Mouse (Mus musculus): ENCODE results near the gene Anp32e. TPM values are rescaled to one million over a fixed set of nuclear protein-coding genes. Genes with fewer than 3 reads are reported as not detected.
A peak's percentile ranks its signal among the peaks of the same experiment; 100 is the strongest.
"Not testable (repeated sequence)": the region's sequence is repeated elsewhere in the genome, so short reads cannot be mapped to it uniquely, and the experiment has no call there.

The Anp32e gene
- polyA plus RNA-seq, 1 experiment from 2014 or later = 164 TPM

DNA sequence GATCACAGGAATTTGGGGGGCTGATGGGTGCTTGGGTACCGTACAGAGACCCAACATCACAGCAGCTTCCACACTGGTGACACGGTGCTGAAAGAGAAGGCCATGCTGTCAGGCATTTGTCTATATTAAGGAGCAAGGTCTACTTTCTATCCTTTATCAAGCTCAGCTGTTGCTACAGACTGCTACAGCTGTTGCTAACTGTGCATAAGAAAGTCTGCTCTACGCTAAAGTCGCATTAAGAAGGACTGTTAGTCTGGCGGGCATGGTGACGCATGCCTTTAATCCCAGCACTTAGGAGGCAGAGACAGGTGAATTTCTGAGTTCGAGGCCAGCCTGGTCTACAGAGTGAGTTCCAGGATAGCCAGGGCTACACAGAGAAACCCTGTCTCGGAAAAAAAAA is 33.1 kb downstream of the Anp32e start:
- Histone ChIP-seq H3K27ac (replicated peaks) (peak overlapping the region; percentile 90), H3K9ac (0 out of 2 replicates have a peak overlapping the region, but pooled peaks have one; percentile 10), H3K4me1 (peaks cover 43% of the 10 kb centered on the region)
- not testable (repeated sequence) for H3K4me3 ChIP-seq; H3K36me3 ChIP-seq; H3K4me2 ChIP-seq; ATAC-seq (ENCODE audit: extremely low read depth, insufficient number of reproducible peaks, low FRiP score, low TSS enrichment); H3K9me3 ChIP-seq; H3K27me3 ChIP-seq (replicated peaks)
- WGBS = 72% methylated on average over 8 of the region's 8 CpGs

DNA sequence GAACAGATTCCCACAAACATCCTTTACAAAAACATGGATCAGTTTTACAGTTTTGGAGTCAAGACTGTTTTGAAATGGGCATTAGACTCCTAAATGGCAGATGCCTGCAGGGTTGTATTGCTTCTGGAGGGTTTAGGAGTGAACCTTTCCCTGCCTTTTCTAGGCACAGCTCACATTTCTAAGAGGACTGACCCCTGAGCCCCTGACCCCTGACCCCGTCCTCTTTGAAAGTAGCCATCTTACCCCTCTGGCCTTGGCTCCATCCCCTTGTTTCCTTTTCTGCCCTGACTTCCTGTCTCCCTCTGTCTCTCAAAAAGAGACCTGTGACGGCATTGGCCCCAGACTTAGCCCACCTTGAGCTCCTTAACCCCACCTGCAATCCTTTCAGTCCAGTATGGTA is 34.2 kb downstream of the Anp32e start:
- H3K4me3 ChIP-seq = no peak overlapping the region
- no peaks in the 10 kb centered on the region for H3K27me3 ChIP-seq (replicated peaks)
- no peaks in the 10 kb centered on the region for H3K36me3 ChIP-seq
- H3K9ac ChIP-seq = 0 out of 2 replicates have a peak overlapping the region, but pooled peaks have one; percentile 24
- peaks cover 35% of the 10 kb centered on the region for H3K4me1 ChIP-seq
- WGBS = 49% methylated on average over 2 of the region's 2 CpGs
- no peak for ATAC-seq (ENCODE audit: extremely low read depth, insufficient number of reproducible peaks, low FRiP score, low TSS enrichment)
- no peak overlapping the region for H3K27ac ChIP-seq (replicated peaks)
- H3K9me3 ChIP-seq = 0 out of 2 replicates have a peak, but pooled peaks cover 3% of the 10 kb centered on the region
- H3K4me2 ChIP-seq = no peak overlapping the region

DNA sequence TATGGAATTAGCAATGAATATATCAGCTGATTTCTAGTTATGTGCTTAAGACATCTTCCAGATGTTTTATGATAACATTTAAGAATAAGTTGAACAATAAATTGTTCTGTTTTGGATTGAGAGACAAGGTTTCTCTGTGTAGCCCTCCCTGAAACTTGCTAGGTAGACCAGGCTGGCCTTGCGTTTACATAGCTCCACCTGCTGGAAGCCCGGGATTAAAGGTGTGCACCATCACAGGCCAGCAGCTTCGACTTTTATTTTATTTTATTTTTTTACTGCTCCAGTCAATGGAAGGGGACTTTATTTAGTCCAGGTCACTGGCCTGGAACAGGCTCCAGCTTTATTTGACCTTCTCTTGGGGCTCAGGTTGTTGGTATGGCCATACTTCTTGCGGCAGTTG is 34.6 kb downstream of the Anp32e start:
- Histone ChIP-seq H3K9me3 (0 out of 2 replicates have a peak, but pooled peaks cover 3% of the 10 kb centered on the region), H3K27me3 (replicated peaks) (no peaks in the 10 kb centered on the region), H3K4me1 (peaks cover 32% of the 10 kb centered on the region), H3K36me3 (no peaks in the 10 kb centered on the region), H3K9ac (no peak overlapping the region), H3K4me3 (no peak overlapping the region), H3K27ac (replicated peaks) (no peak overlapping the region), H3K4me2 (no peak overlapping the region)
- no peak for ATAC-seq (ENCODE audit: extremely low read depth, insufficient number of reproducible peaks, low FRiP score, low TSS enrichment)
- WGBS = 36% methylated on average over 4 of the region's 4 CpGs

DNA sequence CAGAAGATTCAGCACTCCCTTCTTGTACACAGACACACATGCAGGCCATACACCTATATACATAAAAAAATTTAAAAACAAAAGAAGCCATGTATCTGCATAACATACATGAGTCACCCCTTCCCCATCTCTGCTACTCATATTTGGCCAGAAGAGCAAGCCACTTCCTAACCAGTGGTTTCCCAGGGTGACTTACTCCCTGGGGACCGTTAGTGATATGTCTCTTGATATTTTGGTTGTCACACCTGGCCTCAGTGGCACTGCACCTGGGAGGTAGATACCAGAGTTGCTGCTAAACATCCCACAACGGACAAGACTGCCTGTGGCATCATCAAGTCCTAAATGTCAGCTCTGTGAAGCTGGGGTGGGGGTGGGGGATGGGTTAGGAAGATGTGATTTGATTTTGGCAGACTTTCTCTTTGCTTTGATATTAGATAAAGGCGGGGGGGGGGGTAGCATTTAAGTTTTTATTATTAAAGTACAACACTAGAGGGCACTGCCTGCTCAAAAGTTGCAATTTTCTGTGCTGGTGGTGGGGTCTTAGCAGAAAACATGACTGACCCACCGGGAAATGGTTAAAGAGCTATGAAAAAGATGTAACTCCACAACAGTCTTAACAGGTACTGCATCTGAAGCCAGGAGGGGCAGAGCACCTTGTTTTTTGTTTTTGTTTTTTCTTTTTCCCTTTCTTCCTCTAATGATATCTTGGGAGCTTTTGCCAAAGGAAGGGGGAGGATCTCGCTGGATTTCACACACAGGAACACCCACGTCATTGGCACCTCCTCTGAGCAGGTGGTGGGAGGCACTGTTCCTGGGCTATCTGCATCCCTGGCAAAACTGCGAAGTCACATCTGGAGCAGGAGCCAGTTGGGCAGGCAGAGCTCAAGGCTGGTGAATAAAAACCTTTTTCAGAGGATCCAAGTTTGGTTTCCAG is 36.7 kb downstream of the Anp32e start:
- Histone ChIP-seq H3K4me3 (peak overlapping the region; percentile 29; the same call in 1 of the 2 replicates), H3K4me2 (peak overlapping the region; percentile 58), H3K4me1 (peaks cover 34% of the 10 kb centered on the region), H3K9me3 (no peaks in the 10 kb centered on the region), H3K9ac (peak overlapping the region; percentile 62), H3K27me3 (replicated peaks) (no peaks in the 10 kb centered on the region), H3K27ac (replicated peaks) (no peak overlapping the region), H3K36me3 (no peaks in the 10 kb centered on the region)
- no peak for ATAC-seq (ENCODE audit: extremely low read depth, insufficient number of reproducible peaks, low FRiP score, low TSS enrichment)
- 5% methylated on average over 7 of the region's 7 CpGs for WGBS

DNA sequence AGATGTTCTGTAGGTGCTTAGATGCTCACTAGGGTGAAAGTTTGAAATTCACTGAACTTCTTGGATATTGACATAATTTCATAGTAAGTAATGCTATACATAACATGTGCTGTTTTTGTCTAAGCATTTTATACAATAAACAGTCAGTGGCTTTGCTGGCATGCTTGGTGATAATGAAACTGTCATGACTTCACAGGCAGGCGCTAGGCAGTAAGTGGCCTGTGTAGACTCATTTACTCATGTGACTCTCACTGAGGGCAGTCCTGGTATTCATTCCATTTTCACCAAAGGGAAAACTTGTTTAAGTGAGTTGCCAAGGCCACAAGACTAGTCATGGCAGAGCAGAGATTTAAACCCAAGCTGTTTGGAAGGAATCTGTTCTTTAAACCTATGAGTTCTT is 40.2 kb downstream of the Anp32e start:
- WGBS = 41% methylated on average over 1 of the region's 1 CpGs
- Histone ChIP-seq H3K9ac (no peak overlapping the region), H3K36me3 (no peaks in the 10 kb centered on the region), H3K27ac (replicated peaks) (peak overlapping the region; percentile 37), H3K9me3 (no peaks in the 10 kb centered on the region), H3K4me3 (no peak overlapping the region), H3K27me3 (replicated peaks) (peaks cover 14% of the 10 kb centered on the region), H3K4me1 (peaks cover 30% of the 10 kb centered on the region), H3K4me2 (no peak overlapping the region)
- ATAC-seq (ENCODE audit: extremely low read depth, insufficient number of reproducible peaks, low FRiP score, low TSS enrichment) = no peak

DNA sequence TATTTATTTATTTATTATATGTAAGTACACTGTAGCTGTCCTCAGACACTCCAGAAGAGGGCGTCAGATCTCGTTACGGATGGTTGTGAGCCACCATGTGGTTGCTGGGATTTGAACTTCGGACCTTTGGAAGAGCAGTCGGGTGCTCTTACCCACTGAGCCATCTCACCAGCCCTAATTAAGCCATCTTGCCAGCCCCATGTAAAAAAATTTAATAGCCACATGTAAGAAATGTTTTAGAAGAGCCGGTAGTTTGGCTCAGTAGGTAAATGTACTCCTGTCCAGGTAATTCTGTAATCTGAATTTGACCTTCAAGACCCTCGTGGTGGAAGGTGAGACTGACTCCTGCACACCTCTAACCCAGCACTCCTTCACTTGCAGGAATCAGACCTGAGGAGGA is 41.6 kb downstream of the Anp32e start:
- H3K27me3 ChIP-seq (replicated peaks) = peaks cover 16% of the 10 kb centered on the region
- not testable (repeated sequence) for H3K9me3 ChIP-seq; H3K27ac ChIP-seq (replicated peaks); H3K4me3 ChIP-seq; H3K36me3 ChIP-seq; ATAC-seq (ENCODE audit: extremely low read depth, insufficient number of reproducible peaks, low FRiP score, low TSS enrichment); H3K9ac ChIP-seq; H3K4me2 ChIP-seq
- H3K4me1 ChIP-seq = peaks cover 30% of the 10 kb centered on the region
- WGBS = 52% methylated on average over 7 of the region's 7 CpGs

DNA sequence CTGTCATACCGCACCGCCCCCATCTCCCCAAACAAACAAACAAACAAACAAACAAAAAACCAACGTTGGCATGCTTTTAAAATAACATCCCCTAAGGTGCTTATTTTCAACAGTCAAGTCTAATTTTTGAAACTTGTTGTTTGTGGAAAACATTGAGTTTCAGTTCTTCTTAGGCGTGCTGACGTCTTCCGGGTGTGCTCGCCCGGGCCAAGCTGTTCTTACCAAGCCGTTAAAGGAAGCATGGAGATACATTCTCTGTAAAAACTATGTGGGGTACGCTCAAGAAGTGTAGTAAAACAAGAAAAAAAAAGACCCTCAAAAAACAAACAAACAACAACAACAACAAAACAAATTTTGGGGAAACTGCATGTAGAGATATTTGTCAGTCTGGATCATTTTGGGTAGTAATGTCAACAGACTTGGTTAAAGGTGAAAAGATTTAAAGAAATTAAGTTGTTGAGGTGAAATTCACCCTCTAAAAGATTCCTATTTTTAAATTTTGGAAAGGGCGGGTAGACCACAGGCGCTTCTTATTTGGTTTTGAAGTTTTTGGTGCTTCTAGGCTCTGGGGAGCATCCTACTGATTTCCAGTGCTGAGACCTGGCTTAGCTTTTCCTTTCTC is 43.3 kb downstream of the Anp32e start:
- H3K27ac ChIP-seq (replicated peaks) = 0 out of 2 replicates have a peak overlapping the region, but pooled peaks have one; percentile 36
- H3K36me3 ChIP-seq = no peaks in the 10 kb centered on the region
- H3K4me1 ChIP-seq = peaks cover 31% of the 10 kb centered on the region
- WGBS = 76% methylated on average over 12 of the region's 12 CpGs
- peak overlapping the region; percentile 76 for H3K4me2 ChIP-seq
- peaks cover 16% of the 10 kb centered on the region for H3K27me3 ChIP-seq (replicated peaks)
- H3K9me3 ChIP-seq = no peaks in the 10 kb centered on the region
- H3K4me3 ChIP-seq = peak overlapping the region; percentile 45
- ATAC-seq (ENCODE audit: extremely low read depth, insufficient number of reproducible peaks, low FRiP score, low TSS enrichment) = no peak
- H3K9ac ChIP-seq = peak overlapping the region; percentile 73

DNA sequence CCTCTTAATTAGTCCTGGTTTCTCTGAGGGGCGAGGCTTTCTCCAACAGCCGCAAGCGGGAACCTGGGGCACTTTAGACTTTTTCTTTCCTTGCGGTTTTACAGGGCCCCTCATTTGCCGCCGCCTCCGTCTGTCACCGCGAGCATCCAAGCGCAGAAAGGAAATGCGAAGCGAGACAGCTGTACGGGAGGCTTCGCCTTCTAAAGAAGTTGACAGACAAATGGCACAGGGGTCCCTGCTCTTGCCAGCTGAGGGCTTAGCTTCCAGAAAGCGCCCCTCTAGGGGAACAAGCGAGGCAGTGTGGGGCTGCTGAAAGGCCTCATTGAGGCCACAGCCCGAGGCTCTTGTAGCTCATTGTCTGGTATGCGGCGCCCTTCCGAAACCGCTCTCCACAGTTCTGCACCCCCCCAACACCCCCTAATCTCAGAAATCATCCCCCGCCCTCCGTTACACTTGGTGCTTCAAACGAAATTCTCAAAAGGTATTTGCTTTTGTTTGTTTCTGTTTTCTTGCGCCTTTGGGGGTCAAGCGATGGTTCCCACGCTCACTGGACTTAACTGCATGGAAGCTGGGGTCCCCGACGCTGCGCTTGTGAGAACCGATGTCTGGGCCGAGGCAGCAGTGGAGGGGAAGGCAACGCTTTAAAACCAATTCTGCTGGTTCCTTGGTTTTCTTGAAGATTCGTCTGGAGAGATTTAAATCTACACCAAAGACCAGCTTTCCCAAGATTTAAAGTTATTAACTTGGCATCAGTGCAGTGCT is 44.0 kb downstream of the Anp32e start:
- Histone ChIP-seq H3K4me1 (peaks cover 32% of the 10 kb centered on the region), H3K27ac (replicated peaks) (peak overlapping the region; percentile 36; the same call in 1 of the 2 replicates), H3K9ac (peak overlapping the region; percentile 73), H3K9me3 (no peaks in the 10 kb centered on the region), H3K4me2 (peak overlapping the region; percentile 76), H3K36me3 (no peaks in the 10 kb centered on the region), H3K4me3 (peak overlapping the region; percentile 45), H3K27me3 (replicated peaks) (peaks cover 16% of the 10 kb centered on the region)
- 10% methylated on average over 34 of the region's 34 CpGs for WGBS
- no peak; the same call in 1 of the 2 replicates for ATAC-seq (ENCODE audit: extremely low read depth, insufficient number of reproducible peaks, low FRiP score, low TSS enrichment)

DNA sequence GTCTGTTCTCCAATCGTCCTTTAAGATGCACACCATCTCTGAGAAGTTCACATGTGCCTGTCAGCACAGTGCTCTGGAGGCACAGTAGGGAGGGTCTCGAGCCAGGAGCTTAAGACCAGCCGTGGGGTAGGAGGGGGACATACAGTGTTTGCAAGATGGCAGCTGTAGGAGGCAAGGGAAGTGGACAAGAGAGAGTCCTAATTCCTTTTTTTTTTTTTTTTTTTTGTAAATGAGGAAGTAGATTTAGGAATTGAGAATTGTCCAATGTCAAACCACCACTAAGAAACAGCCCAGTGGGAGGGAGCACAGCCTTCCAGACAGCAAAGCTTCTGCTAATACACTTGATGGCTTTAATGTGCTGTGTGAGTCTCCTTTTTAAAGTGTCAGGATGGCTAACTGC is 48.0 kb downstream of the Anp32e start:
- Histone ChIP-seq H3K27ac (replicated peaks) (peak overlapping the region; percentile 65), H3K4me3 (no peak overlapping the region)

DNA sequence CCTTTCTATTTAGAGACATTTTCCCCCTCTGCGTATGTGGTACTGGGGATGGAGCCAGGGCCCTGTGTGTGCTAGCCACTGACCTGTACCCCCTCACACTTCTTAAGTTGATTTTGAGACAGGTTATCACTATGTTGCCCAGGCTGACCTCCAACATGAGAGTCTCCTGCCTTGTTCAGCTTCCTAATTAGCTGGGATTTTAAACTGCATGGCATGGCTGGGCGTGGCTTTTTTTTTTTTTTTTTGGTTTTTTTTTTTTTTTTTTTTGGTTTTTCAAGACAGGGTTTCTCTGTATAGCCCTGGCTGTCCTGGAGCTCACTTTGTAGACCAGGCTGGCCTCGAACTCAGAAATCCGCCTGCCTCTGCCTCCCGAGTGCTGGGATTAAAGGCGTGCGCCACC is 48.5 kb downstream of the Anp32e start:
- H3K36me3 ChIP-seq; H3K4me2 ChIP-seq; H3K9ac ChIP-seq; H3K4me3 ChIP-seq; H3K9me3 ChIP-seq; ATAC-seq (ENCODE audit: extremely low read depth, insufficient number of reproducible peaks, low FRiP score, low TSS enrichment): not testable (repeated sequence)
- Histone ChIP-seq H3K27me3 (replicated peaks) (peaks cover 16% of the 10 kb centered on the region), H3K27ac (replicated peaks) (peak overlapping the region; percentile 65), H3K4me1 (peaks cover 26% of the 10 kb centered on the region)
- WGBS = 76% methylated on average over 7 of the region's 7 CpGs

More for the DNA sequence above, 48.0 kb downstream of the Anp32e start:
- Histone ChIP-seq H3K27me3 (replicated peaks) (peaks cover 16% of the 10 kb centered on the region), H3K4me2 (no peak overlapping the region), H3K9me3 (no peaks in the 10 kb centered on the region), H3K36me3 (no peaks in the 10 kb centered on the region), H3K9ac (no peak overlapping the region), H3K4me1 (peaks cover 26% of the 10 kb centered on the region)
- no peak for ATAC-seq (ENCODE audit: extremely low read depth, insufficient number of reproducible peaks, low FRiP score, low TSS enrichment)
- 48% methylated on average over 3 of the region's 3 CpGs for WGBS

DNA sequence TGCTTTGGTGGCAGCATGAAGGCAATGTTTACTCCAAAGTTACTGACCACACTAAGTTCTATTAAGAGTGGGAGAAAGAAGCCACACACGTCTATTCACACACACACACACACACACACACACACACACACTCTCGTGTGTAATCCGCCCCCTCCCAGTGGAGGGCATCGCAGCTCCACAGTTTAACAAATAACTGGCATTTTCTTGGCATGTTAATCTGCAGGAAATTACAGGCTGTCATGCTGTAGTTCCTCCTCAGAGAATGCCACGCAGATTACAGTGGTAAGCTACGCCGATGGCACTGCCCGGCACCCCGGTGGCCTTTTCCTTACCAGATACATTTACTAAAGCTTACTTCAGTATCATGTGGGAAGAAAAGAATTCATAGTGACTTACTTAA is 49.2 kb downstream of the Anp32e start:
- WGBS = 81% methylated on average over 9 of the region's 9 CpGs

More for the DNA sequence above, 49.2 kb downstream of the Anp32e start:
- Histone ChIP-seq H3K9me3 (no peaks in the 10 kb centered on the region), H3K4me3 (no peak overlapping the region), H3K4me1 (peaks cover 19% of the 10 kb centered on the region), H3K27ac (replicated peaks) (no peak overlapping the region), H3K36me3 (no peaks in the 10 kb centered on the region), H3K9ac (no peak overlapping the region; the same call in 1 of the 2 replicates), H3K27me3 (replicated peaks) (peaks cover 12% of the 10 kb centered on the region), H3K4me2 (no peak overlapping the region)
- no peak for ATAC-seq (ENCODE audit: extremely low read depth, insufficient number of reproducible peaks, low FRiP score, low TSS enrichment)

All from heart, embryonic 13.5 days (tissue).